Mouse (Mus musculus) 3T3-L1 (cell line): ENCODE measurements around the gene Tex264.

Experiments
- DNase-seq: peaks from one replicate; pipeline ENCODE4 v3.0.0-alpha.2; 2015; ENCODE audit warnings: low read depth, low spot score

Gene Tex264

DNA sequence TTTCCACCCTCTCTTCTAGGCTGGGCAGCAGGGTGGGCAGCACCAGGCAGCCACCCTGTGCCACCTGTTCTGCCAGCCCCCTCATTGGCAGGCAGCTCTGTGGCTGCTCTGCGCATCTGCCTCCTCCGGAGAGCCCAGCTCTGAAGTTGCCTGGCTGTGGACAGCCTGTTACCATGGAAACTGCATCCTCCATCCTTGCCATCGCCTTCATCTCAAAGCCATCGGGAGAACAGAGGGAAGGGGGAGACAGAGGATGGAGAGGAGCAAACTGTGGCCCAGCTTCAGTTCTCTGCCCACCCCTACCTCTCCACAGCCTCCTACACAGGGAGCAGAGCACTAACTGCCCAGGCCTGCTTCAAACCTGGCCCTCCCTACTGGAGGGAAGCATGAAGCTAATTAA lies 21.3 kb downstream of the Tex264 start:
- DNase-seq = no peak

DNA sequence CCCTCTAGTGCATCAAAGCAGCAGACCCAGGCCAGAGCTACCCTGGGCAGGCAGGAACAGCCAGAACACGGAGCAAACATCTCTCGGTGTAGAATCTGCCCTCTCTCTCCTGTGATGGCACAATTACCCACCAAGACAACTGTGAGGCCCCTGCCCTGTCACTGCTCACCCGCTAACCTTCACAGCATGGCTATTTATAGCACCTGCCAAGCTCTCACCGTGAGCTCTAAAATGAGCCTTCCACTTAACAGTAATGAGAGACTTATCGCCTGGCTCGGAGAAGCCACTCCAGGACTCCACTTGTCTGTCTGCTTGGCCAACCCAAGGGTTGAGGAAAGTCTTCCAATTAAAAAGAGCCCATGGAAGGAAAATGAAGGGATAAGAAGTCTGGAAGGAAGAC lies 22.5 kb downstream of the Tex264 start:
- no peak for DNase-seq

DNA sequence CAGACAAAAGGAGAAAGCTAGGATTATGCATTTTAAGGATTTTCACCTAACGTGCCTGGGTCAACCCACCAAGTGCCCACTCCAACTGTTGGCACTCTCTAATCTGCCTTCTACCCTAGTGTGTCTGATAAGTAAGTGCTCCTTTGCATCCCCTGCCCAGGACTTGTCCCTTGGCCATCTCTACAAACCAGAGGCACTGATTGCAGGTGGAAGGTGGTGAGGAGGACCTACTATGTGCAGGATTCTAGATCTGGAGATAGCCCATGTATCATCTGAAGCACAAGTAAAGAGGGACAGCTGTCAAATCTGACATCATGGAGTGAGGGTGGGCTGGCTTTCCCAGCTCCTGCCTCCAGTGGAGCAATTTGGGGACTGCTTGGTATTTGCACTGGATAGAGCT lies 25.8 kb downstream of the Tex264 start:
- DNase-seq = no peak

DNA sequence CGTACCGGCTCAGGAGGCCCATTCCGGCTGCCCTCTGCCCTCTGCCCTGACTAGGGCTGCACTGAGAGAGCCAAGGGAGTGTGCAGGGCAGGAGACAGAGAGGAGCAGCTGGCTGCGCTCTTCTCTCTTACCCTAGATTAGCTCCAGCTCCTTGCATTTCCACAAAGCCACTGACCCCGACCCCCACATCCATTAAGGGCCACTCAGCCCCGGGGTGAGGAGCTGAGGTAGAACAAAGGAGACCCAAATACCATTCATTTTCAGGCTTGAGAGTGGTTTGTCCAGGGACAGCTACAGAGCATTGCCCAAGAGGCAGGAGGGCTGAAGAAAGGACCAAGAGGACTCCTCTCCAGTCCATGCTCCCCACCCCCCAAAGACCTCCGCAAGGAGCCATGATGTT lies 26.3 kb downstream of the Tex264 start:
- DNase-seq = no peak

DNA sequence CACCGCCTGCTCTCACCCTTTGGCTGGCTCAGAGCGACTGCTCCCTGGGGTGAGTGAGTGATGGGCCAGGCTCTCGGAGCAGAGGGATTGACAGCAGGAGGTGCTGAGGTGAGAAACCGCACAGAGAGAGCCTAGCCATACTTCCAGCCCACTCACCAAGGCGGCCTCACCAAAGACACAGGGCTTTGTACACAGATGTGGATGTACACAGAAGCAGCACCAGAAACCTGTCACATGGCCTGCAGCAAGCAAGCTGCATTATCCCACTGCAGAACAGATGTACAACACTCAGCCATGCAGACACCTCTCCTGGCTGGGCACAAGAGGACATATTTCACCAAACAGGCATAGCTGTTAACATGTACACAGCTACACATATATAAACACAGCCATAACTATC lies 28.1 kb downstream of the Tex264 start:
- no peak for DNase-seq

DNA sequence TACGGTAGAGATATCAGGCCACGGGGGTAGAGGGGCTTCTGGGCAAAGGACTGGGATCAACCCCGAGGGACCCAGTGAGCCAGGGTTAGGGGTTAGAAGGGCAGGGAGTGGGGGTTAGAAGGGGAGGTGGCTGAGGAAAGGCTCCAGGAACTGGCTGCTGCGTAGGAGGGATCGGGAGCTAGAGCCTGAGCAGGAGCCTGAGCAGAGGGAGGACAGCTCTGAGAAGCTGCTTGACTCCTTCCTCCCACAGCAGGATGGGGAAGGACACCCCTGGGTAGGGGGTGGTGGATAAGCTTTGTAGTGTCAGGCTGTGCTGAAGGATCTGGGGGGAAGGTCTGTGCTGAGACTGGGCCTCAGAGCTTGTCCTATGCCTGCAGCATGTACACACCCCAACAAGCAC lies 28.9 kb downstream of the Tex264 start:
- no peak for DNase-seq

DNA sequence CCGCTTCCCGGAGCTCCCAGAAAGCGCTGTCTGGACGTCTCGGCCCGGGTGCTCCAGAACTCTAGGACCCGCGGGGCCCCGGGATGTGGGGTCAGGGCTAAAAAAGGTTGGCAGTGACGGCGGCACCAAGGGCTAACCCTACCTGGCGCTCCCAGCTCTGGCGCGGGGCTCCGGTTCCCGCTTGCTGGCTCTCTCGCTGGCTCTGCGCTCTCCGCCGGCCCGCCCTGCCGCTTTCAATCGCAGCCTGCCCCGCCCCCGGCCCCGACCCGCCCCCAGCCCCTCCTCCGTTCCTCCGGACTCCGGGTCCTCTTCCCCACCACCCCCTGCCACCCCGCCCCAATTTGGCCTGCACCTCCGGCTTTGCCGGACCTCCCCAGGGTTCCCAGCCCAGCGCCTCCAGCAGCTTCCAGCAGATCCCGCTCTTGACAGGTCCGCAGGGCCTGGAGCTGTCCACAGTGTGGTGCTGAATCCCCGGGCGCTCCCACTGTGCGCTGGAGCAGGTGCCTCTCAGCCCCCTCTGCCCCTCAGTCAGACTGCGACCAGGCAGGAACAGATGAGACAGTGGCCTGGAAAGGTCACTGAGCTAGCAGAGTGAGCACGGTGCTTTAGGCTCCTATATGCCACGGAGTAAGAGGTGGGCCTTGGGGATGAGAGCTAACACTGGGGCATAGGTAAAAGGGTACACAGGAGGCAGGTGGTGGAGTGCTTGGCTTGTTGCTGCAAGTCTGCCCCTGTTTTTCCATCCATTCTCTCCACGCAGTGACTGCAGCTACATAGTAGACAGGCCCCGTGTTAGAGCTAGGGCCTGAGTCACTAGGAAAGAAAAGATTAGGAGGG lies 29.6 kb downstream of the Tex264 start, which contains the start of gene Grm2:
Gene Grm2, minus strand, starts transcription at position 199 of the 837 bp plus-strand sequence.
- DNase-seq = no peak

DNA sequence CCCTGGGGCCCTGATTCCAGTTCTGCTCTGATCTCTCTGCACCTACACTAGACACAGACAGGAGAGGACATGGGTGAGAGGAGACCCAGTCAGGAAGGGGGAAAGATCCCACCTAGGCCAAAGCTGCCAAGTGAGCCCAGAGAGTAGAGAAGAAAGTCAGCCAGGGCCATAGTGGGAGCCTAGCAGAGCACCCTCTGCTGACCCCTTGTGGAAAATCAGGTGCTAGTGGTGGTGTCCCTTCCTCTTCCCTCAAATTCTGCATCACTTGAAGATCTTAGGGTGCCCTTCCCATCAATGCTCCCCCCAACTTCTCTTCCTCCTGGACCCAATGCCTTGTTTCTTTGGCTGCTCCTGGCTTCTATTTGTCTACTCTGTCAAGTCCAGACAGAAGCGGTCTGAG lies 33.0 kb downstream of the Tex264 start:
- peak; percentile 46 for DNase-seq

DNA sequence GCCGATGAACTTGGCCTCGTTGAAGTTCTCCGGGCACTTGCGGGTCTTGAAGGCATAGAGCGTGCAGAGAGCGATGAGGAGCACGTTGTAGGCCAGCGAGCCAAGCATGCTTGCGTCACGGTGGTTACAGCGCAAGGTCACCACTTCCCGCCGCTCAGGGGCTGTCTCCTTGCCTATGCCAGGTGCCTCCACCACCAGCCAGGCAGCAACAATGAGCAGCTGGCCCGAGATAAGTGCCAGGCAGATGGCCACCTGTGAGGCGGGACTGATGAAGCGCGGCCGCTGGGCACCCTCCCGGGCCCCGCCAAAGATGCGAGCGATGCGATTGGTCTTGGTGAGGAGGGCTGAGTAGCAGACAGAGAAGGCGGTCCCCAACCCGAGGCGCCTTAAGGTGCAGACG lies 38.5 kb downstream of the Tex264 start:
- no peak for DNase-seq

DNA sequence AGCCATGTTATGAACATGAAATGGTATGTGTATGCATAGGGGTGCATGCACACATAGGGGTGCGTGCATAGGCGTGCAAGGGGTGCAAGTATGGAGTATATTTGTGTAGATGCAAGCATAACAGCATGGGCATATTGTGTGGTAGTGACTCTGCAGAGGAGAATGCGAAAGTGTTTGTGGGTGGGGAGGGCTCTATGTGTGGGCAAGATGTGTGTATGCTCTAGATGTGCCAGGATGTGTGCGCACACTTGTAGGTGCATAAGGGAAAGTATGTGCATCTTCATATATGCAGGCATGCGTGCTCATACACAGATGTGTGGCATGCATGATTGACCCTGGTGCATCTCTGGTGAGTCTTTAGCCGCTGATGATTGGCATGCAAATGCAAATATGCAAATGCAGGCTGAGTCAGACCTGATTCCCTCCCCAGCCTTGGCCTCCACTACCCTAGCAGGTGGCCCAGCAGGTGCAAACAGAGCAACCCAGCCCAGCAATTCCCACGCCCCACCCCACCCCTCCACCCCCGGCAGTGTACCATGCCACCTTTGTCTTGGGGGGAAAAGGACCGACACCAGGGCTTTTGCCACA lies 39.9 kb downstream of the Tex264 start:
- no peak for DNase-seq

DNA sequence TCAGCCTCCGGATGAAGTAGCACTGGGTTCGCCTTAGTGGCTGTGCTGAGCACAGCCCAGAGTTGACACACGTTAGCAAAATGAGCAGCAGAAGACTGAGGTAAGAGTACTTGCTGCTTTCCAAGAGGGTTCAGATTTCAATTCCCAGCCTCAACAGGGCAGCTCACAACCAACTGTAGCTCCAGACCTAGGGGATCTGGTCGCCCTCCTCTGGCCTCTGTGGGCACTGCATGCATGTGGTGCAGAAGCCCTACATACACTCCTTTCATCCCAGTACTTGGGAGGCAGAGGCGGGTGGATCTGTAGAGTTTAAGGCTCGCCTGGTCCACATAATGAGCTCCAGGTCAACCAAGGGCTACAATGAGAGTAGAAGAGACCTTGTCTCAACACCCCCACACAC lies 41.9 kb downstream of the Tex264 start:
- DNase-seq = peak; percentile 59

DNA sequence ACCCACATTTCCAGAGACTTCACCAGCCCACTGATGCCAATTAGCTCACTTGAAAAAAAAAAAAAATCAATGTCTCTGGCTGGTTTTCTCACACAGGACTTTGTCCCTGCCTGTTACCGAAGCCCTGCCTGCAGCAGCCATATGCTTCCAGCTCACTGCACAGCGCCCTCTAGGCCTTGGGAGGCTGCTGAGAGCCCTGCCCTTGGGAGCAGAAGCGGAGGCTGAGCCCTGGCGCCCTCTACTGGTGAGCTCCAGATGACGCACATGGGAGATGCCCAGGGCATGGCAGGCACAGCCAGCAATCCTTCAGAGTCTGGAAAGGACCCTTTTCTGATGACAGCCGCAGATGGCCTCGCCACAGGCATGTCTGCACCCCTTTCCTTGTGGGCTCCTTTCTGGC lies 42.6 kb downstream of the Tex264 start:
- peak; percentile 78 for DNase-seq

DNA sequence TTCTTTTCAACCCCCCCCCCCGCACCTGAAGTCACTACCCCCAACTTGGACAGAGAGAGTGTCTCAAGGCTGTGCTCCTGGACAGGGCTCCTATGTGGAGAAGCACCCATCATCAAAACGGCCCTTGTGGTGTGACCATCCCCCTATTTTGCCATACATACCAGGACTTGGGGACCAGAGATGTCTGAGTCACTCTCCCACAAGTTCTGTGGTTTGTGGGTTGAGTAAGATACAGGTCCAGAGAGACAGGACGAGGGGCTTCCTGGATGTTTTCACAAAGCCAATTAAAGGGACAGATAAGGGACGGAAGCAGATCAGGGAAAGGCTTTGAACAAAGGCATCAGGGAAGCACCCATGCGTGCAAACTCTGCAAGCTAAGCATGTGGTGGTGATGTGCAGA lies 44.4 kb downstream of the Tex264 start:
- peak; percentile 51 for DNase-seq

DNA sequence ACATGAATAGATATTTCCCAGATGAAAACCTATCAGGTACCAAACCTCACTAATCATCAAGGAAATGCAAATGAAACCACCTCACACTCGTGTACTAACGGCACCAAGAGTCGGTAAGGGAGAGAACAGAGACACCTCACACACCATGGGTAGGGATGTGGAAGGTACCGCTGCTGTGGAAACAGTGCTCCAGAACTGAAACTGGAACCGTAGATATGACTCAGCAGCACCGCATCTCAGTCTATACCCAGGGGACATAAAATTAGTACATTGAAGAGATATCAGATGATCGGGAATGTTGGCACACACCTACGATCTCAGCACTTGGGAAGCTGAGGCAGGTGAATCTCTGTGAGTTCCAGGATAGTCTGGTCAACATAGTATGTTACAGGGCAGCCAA lies 47.6 kb downstream of the Tex264 start:
- no peak for DNase-seq

DNA sequence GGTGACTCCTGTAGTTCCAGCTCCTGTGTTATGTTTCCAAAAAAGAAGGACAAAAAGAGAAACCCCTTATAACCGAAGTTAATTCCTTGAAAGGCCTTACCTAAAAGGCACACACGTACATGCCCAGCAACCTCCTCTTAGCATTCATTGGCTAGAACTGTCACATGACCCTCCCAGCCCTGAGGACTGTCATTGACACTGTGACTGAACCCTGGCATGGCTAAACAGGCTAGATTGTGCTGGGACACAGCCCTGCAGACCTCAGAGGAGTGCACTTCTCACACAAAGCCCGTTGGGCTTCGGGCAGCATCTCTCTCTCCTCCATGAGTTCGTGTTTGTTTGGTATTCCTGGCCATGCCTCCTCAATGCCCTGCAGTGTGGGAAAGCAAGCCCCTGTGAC lies 53.5 kb downstream of the Tex264 start:
- no peak for DNase-seq

DNA sequence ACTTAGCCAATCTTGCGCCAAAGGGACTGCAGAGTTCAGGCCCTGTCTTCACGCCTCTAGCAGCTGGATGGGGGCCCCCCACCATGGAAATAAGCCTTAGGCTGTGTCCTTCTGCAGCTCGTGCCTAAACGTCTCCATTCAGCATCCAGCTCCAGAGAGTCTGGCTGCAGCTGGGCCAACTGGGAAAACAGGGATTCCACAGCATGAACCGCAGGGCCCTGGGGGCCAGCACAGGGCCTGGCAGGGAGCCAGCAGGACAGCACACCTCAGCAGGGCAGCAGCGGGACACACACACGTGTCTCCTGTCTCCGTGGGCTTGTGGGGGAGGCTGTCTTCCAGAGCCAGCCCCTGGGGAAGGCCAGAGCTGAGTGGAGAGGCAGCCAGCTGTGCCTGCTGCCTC lies 57.9 kb downstream of the Tex264 start:
- DNase-seq = peak; percentile 77

DNA sequence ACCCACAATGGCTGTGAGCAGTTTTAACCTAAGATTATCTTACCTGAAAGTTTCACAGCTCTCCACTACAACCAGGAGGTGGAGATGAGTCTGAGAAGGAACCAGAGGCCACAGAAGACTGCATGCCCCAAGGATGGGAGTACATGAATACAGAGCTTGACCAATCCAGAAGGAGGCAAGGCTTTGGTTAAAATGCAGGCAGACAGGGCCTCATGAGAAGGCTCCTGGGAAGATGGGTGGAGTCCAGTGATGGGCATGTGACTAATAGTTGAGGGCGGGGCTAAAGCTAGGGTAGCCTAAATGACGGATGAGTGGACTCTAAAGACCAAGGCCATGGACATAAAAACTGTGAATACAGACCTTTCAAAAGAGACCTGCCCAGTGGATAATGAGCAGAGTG lies 59.4 kb downstream of the Tex264 start, which contains the start of gene Iqcf6:
Gene Iqcf6, plus strand, starts transcription at position 301 of the 400 bp plus-strand sequence.
- no peak for DNase-seq

DNA sequence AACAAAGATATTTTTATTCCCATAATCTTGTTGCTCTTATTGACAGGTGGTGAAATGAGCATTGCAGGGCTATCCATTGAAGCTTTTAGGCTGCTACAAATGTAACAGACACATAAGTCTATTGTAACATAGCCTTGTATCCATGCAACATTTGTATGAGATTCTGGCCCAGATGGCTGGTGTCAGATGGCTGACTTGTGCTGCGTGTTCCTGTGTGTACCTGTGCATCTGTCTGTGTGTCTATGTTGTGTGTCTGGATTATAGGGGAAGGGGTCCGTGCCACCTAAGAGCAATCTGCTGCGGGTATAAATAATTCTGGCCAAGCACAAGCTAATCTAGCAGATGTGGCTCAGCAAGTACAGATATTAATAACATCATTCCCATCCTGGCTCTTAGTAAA lies 68.2 kb downstream of the Tex264 start:
- no peak for DNase-seq

DNA sequence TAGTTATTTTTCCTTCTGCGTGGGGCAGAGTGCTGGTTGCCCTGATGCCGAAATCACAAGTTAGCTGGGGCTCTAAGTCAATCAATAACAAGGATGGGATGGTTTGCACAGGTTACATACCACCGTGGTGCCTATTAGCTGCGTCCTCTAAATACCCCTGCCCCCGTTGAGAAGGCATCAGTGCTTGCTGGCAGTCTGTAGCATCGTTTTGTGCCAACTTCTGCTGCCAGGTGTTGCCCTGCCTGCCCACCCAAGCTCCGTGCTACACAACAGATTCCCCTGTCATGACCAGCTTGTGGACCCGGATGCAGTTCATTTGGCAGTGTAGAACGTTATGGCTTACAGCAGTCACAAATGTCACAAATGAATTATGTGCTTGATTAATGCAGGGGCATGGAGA lies 69.4 kb downstream of the Tex264 start:
- DNase-seq = no peak

DNA sequence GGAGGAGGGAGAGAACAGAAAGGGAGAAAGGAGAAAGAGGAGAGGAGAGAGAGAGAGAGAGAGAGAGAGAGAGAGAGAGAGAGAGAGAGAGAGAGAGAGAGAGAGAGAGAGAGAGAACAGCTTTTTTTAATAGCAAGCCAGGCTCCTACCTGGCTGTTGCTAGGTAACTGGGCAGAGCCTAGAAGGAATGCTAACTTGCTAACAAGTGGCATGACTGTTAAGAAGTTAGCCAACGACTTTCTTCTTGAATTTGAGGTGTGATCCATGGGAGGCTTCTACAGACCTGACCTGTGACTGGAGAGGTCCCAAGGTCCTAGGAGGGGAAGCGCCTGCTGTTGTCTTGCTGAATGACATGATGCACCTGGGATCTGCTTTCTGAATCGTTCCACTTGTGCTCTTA lies 71.1 kb downstream of the Tex264 start:
- no peak for DNase-seq

DNA sequence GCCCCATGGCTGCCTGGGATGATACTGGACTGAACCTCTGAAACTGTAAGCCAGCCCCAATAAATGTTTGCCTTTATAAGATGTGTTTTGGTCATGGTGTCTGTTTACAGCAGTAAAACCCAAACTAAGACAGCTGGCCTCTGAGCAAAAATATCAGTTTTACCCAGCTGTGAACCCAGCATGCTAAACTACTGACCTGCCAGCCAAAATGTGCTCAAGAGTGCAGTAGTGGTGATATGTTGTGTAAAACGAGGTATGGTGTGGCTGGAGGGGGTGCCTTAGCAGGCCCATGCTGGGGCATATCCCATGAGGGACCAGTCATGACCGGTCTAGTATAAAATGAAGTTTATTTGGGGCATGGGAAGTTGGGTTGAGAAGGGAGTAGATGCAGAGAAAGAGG lies 71.8 kb downstream of the Tex264 start:
- DNase-seq = no peak

DNA sequence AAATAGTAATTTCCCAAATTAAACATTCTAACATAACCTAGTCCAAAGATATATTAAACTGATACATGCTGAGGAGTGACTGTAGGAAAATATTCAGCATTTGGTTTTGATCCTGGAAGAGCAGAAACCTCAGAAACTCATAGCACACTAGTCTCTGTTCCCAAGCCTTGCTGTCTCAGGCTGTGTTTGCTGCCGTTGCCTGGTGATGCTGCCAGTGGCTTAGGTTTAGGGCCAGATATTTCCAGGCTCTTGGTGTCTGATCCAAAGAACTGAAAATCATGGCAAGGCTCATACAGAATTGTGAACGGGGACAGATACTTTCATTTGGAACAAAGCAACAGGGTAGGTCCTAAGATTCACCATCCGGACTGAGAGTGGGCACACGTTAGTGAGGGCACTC lies 75.0 kb downstream of the Tex264 start:
- no peak for DNase-seq
